Mouse (Mus musculus) adrenal gland, postnatal 10 days (tissue): ENCODE measurements around the gene Slc35a2. TPM values are rescaled to one million over a fixed set of nuclear protein-coding genes. Genes with fewer than 3 reads are reported as not detected.
A peak's percentile ranks its signal among the peaks of the same experiment; 100 is the strongest.

Experiments used
- DNase-seq: peaks from one replicate; pipeline ENCODE4 v3.0.0; 2021; ENCODE audit warnings: mixed read lengths
- long read RNA-seq, 2 experiments: library from polyadenylated mRNA; stranded (forward); transcript quantifications; one replicate each; pipeline ENCODE4 v2.0.0; 2021
- total RNA-seq, 2 experiments: library from RNA; stranded (reverse); gene quantifications; 2 replicates each; pipeline ENCODE4 v1.2.3; 2021

Slc35a2 gene
- total RNA-seq, result 10 to 100 TPM; 23.2 to 27.0 TPM
- long read RNA-seq, experiment 1, transcript Slc35a2-203 (5 exons, 1,527 nt), result minor isoform, 5 of 17 reads
- long read RNA-seq, experiment 1, transcript Slc35a2-202 (4 exons, 3,094 nt), result major isoform, 8 of 17 reads
- long read RNA-seq, experiment 1, partial matches to known transcripts, result 2 of 17 reads
- long read RNA-seq, experiment 1, other reads (novel, unspliced or antisense), result 1 of 17 reads
- long read RNA-seq, experiment 2, transcript Slc35a2-202 (4 exons, 3,094 nt), result major isoform, 8 of 15 reads
- long read RNA-seq, experiment 2, partial matches to known transcripts, result 2 of 15 reads
- long read RNA-seq, experiment 2, other reads (novel, unspliced or antisense), result 1 of 15 reads

DNA sequence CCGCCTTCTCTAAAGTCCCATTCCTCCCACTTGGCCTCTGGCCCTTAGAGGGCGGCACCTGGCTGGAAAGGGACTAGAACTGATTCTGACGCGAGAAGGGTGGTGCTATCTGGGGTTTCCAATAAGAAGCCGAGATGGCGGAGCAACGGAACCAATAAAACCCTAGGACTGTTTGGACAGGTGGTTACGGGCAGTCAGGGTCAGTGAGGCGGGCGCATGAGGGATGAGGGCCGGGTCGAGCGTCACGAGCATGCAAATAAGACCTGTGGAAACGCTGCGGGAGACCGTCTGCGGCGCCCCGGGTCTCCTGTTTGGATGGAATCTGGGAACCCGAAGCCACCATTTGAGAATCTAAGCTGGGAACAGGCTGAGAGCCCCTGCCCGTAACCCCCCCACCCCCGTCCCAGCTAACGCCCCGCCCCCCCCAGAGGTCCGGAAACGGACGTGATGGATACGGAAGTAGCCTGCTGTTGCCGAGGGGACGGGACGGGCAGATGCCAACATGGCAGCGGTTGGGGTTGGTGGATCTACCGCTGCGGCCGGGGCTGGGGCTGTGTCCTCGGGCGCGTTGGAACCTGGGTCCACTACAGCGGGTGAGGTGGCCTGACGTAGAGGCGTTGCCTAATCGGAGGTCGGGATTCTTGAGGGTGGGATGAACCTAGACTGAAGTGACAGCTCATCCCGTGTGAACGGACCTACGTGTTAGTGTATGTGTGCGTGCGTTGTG, at the start of gene Slc35a2:
Slc35a2 (plus strand) TSS at position 188 of the 727 bp plus-strand sequence.
- peak; percentile 88 for DNase-seq

GRCm38 (mm10) chrX:7837146-7837545, 46.7 kb upstream of the Slc35a2 start:
- DNase-seq, result no peak

DNA sequence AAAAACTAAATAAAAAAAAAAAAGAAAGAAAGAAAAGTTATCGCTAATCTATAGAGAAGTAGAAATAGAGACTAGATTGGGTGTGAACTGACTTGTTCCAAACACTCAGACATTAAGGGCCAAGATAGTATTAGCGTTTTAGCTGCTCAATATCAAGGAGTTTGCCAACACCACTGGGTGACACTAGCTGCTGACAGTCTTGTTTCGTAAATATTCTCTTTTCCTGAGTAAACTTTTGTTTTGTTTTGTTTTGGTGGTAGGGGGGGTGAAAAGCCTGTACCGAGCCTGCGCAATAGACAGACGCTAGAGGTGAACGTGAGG, 43.0 kb upstream of the Slc35a2 start:
- no peak for DNase-seq

GRCm38 (mm10) chrX:7841163-7842162, 42.4 kb upstream of the Slc35a2 start, which contains the start of gene Otud5:
Gene Otud5, plus strand, starts transcription at chrX:7841364.
- peak; percentile 94 for DNase-seq

DNA sequence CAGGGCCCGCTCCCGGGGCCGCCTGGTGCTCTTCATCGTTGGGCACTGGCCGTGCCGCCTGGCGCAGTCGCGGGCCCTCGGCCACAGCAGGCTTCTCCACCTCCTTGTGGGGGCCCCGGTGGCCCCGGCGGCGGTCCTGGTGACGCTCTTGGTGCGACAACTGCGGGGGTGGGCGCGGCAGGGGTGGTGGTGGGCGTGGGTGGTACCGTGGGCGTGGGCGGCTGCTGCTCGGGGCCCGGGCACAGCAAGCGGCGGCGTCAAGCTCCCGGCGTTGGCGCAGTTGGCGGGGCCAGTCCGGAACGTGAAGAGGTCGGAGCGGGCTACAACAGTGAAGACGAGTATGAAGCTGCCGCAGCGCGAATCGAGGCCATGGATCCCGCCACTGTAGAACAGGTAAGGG, 41.5 kb upstream of the Slc35a2 start:
- peak; percentile 16 for DNase-seq

GRCm38 (mm10) chrX:7847845-7848244, 36.0 kb upstream of the Slc35a2 start:
- DNase-seq, result no peak

- DNase-seq, result peak; percentile 45
Observed at GRCm38 (mm10) chrX:7854578-7854977, 29.2 kb upstream of the Slc35a2 start.

DNA sequence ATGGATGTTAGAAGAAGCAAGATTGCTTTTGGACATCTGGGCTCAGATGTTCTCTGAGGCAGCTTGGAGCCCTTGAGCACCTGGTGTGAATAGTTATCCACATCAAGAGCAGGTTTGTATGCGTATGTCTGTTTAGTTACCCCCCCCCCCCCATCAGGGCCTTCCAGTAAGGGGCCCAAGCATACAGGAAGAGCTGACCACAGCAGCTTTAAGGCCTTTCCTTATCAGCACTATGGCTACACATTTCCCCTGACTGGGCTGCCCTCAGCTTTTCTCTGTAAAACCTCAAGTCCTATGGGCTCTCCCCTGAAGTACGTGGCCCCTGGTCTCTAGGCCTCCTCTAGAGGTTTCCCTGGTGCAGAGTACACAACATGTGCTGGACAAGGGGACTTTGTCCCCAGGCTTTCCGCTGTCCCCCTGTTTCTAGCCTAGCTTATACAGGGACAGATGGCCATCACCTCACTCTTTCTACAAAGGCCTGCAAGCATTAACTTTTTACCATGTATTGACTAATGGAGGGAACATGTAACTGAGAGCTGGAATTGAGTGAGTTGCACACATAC, 24.6 kb upstream of the Slc35a2 start:
- DNase-seq, result no peak

GRCm38 (mm10) chrX:7863181-7863580, 20.6 kb upstream of the Slc35a2 start:
- no peak for DNase-seq

GRCm38 (mm10) chrX:7864551-7864950, 19.3 kb upstream of the Slc35a2 start:
- DNase-seq, result no peak

GRCm38 (mm10) chrX:7865343-7865742, 18.5 kb upstream of the Slc35a2 start:
- DNase-seq, result no peak

DNA sequence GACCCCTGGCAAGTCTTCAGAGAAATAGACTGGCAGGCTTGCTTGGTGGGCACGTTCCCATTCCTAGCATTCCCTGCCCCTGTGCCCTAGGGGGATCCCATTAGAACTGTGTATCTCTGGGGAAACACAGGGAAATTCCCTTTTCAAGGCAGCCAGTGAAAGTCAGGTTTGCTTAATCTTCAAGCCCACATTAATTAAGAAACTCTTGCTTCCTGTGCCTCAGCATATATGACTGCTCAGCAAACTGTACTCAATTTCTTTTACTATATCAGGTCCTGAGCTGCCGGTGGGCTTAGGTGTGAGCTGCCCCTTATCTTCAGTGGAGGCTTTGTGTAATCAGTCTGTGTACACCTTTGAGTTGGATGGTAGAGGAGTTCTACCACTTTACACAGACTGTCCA, 18.0 kb upstream of the Slc35a2 start:
- no peak for DNase-seq

DNA sequence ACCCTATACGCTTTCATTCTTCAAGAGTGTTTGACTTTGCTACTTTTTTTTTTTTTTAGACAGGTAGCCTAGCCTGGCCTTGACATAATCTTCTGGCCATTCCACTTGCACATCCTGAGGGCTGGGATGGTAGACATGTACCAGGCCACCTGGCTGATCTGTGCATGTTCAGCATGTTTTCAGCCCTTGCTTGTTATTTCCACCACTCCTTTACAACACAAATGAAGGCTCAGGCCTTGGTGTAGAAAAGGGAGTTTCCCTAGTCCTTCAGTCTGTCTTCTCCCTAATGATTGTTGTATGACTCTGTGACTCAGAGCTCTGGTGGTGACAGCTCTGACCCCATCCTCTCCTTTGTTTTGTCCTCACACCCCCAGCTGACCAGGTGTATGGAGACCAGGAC, 16.7 kb upstream of the Slc35a2 start:
- no peak for DNase-seq

GRCm38 (mm10) chrX:7868506-7868905, 15.3 kb upstream of the Slc35a2 start:
- DNase-seq, result no peak

DNA sequence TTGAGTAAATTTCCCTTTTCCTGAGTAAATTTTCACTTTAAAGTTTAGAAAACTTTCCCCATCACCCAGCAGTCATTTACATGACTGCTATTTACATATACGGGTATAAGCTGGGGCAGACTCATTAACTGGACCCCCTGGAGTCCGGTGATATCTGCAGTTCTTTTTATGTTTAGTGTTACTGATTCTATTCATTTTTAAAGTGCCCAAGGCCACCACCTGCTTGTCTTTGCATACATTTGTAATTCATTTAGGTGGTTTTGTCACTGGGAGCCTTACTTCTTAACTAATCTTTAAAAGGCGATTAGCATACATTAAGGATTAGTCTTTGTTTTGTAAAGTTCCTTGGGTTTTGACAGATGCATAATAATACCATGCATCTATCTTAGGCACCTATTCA, 14.0 kb upstream of the Slc35a2 start:
- DNase-seq, result no peak

GRCm38 (mm10) chrX:7878007-7878419, 5.8 kb upstream of the Slc35a2 start, which contains the start of gene Pim2:
Gene Pim2, plus strand, starts transcription at chrX:7878262.
- DNase-seq, result peak; percentile 87

DNA sequence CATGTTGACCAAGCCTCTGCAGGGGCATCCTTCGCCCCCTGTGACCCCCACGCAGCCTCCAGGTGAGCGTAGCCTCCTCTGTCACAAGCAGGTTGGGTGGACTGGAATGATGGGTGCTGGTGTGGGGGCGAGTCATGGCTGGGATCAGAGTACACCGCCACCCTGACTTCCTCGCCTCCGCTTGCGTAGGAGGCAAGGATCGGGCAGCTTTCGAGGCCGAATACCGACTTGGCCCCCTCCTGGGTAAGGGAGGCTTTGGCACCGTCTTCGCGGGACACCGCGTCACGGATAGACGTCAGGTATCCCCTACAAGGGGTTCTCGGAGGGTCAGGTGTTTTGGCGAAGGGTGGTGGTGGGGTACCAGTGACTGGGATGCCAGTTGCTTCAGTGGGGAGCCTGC, 5.3 kb upstream of the Slc35a2 start:
- peak; percentile 22 for DNase-seq

- peak; percentile 62 for DNase-seq
Observed at GRCm38 (mm10) chrX:7879819-7880218, 4.0 kb upstream of the Slc35a2 start.

- no peak for DNase-seq
Observed at GRCm38 (mm10) chrX:7898211-7898610, 14.4 kb downstream of the Slc35a2 start.

DNA sequence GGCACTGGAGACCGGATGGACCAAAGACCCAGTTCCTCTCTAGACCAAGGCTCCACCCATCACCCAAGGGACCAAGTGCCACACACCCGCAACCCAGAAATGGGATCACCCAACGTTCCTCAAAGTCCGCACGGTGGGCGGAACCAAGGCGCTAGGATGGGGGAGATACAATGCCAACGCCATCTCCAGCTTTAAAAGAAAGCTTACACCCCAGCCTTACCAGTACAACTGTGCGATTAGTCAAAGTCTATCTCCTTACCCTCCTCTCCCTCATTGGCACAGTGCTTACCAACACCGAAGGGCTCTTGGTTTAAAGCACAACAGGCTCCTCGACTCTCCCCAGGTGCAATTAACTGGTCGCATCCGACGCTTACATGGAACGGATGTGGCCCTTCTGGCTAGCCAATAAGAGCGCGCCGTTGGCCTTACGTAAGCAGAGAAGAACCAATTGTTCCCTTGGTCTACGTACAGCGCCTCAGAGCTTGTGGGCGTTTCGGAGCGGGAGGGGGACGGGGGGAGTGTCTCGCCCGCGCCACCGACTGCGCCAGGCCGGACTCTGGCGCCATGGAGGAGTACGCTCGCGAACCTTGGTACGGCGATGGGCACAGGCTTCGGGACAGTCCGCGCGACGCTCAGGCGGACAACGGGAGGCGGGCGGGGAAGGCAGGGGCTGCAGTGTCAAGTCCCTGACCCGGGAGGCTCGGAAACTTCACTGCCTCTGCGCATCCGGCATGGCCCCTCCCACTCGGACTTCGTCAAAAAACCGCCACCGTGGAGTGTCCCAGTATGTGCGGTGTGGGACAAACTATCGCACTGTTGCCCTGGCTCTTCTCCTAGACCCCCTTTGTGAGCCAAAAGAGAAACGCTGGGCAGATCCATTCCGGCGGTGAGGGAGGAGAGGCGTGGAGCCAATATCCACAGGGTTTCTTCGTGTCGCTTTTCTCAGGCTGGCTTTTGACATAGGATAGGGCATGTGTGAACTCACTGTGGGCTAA, 15.3 kb downstream of the Slc35a2 start, which contains the start of the genes Pqbp1 and Timm17b:
Pqbp1 (minus strand) TSS at position 390 of the 995 bp plus-strand sequence.
Timm17b (plus strand) TSS at position 478 of the 995 bp plus-strand sequence.
- peak; percentile 88 for DNase-seq

DNA sequence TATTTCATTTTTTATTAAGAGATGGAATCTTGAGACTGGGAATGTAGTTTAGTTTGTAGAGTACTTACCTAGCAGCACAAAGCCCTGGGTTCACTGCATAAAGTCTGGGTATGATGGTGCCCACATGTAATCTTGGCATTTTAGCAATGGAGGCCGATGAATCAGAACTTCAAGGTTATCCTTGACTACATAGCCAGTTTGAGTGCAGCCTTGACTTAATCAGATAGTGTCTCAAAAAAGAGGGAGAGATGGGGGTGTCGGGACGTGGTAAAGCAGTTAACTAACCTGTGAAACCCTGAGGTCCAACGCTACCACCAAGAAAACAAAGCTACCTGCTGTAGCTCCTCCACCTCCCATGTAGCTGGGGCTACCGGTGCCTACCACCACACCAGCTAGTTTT, 20.6 kb downstream of the Slc35a2 start:
- DNase-seq, result peak; percentile 18
